Mouse (Mus musculus): ENCODE data around the gene Dynlt1f.
"Not testable (repeated sequence)": the region's sequence is repeated elsewhere in the genome, so short reads cannot be mapped to it uniquely, and the experiment has no call there.

DNA sequence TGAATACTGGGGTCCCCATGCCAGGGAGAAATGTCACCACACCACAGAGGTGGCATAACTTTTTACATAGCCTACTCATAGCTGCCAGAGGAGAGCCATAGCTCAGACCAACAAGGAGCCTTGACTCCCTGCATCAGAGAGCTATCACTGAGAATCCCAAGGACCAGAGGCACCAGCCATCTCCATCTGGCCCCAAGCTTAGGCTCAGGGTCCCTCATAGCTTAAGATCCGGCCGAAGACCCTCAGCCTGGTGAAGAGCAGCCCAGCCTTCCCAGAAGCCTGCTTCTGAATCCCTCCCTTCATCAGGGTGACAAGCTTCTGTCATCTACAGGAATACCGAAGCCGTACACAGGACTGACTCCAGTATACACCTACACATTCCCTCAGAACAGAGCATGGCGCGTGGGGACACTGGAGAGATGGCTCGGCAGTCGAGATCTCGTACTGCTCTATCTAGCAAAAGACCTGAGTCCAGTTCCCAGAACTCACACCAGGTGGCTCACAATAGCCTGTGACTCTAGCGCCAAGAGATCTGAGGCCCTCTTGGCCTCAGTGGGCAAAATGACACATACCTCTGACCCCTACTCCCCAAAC is 15.6 kb downstream of the Dynlt1f start:
- not testable (repeated sequence) for TF ChIP-seq CTCF (IDR thresholded peaks at IDR 0.05; ENCODE audit: borderline replicate concordance, insufficient read depth, low read depth, low read length); POLR2A (IDR thresholded peaks at IDR 0.05; ENCODE audit: borderline replicate concordance, insufficient read depth, low read length)
